Mouse (Mus musculus) ES-Bruce4 (cell line): ENCODE data around the gene Prcd.

ENCODE experiments used
- CTCF ChIP-seq: IDR thresholded peaks from one replicate; pipeline ENCODE4 v1.8.1; 2011; ENCODE audit warnings: low read depth, low read length
- POLR2A ChIP-seq: IDR thresholded peaks from one replicate; pipeline ENCODE4 v1.8.1; 2011; ENCODE audit warnings: low read length; ENCODE audit not compliant: insufficient read depth

DNA sequence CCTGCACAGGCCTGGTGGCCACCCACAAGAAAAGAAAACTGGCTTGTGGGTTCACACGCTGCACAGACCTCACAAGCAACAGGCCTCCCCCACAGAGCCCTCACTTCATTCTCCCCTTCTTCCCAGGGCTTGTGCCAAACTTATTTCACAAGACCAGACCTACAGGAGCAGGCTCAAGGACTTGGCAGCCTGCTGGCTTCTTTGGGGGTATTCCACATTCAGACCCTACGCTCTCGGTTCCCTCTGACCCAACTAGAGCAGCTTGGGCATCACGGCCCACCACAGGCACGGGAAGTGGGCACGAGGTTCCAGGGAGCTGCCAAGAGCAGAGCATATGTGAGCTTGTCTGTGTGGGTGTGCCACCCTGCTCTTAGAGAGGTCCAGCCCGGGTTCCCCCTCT lies 35.7 kb upstream of the Prcd start:
- TF ChIP-seq CTCF (no peak), POLR2A (no peak)
